Mouse (Mus musculus) stomach, embryonic 15.5 days (tissue): ENCODE measurements around the gene Exoc4. TPM values are rescaled to one million over a fixed set of nuclear protein-coding genes. Genes with fewer than 3 reads are reported as not detected.

Experiments
- ATAC-seq: fragments of 200-750 bp; cut with Nextera tagmentation; 2 replicates; pipeline ENCODE4 v1.8.0; 2017; ENCODE audit warnings: low read depth, moderate number of reproducible peaks, moderate TSS enrichment; ENCODE audit not compliant: insufficient read depth, low FRiP score
- H3K27ac ChIP-seq: fragments of 300-500 bp; sonication (generic); 2 replicates; pipeline ENCODE4 v1.5.1; 2015; ENCODE audit warnings: mild to moderate bottlenecking, inconsistent platforms
- H3K27me3 ChIP-seq: fragments of 300-500 bp; sonication (generic); replicated peaks from 2 replicates; pipeline ENCODE4 v1.6.1; 2015; ENCODE audit warnings: inconsistent platforms
- H3K36me3 ChIP-seq: fragments of 300-500 bp; sonication (generic); 2 replicates; pipeline ENCODE4 v1.6.1; 2015; ENCODE audit warnings: inconsistent platforms
- H3K4me1 ChIP-seq: fragments of 300-500 bp; sonication (generic); 2 replicates; pipeline ENCODE4 v1.6.1; 2015; ENCODE audit warnings: inconsistent platforms
- H3K4me2 ChIP-seq: fragments of 300-500 bp; sonication (generic); 2 replicates; pipeline ENCODE4 v1.6.1; 2015; ENCODE audit warnings: mild to moderate bottlenecking, inconsistent platforms
- H3K4me3 ChIP-seq: fragments of 300-500 bp; sonication (generic); replicated peaks from 2 replicates; pipeline ENCODE4 v1.5.1; 2015; ENCODE audit warnings: inconsistent platforms
- H3K9ac ChIP-seq: fragments of 300-500 bp; sonication (generic); 2 replicates; pipeline ENCODE4 v1.6.1; 2015; ENCODE audit warnings: inconsistent platforms
- H3K9me3 ChIP-seq: fragments of 300-500 bp; sonication (generic); 2 replicates; pipeline ENCODE4 v1.6.1; 2016; ENCODE audit warnings: inconsistent platforms
- WGBS: fragments of 180-500 bp; shearing (Covaris S2); methylation state at CpG from one replicate; pipeline ENCODE4 v1.1.7; 2015; 5-methylcytosine and 5-hydroxymethylcytosine counted together
- polyA plus RNA-seq: library from polyadenylated mRNA; unstranded; fragments of >200 nt; fragmentation: Nextera tagmentation; extraction: Ambion mirVana; gene quantifications from 2 replicates; pipeline ENCODE4 v1.2.1, GENCODE M21; 2015

The Exoc4 gene
- polyA plus RNA-seq, 1 experiment from 2014 or later: 31.4 TPM

GRCm38 (mm10) chr6:33431207-33431787 is 182.4 kb downstream of the Exoc4 start:
- Histone ChIP-seq H3K9ac (no peak overlapping the region), H3K27ac (no peak overlapping the region), H3K4me1 (no peaks in the 10 kb centered on the region), H3K27me3 (no peaks in the 10 kb centered on the region), H3K36me3 (no peaks in the 10 kb centered on the region), H3K9me3 (no peaks in the 10 kb centered on the region), H3K4me2 (no peak overlapping the region), H3K4me3 (no peak overlapping the region)
- WGBS: 54% methylated on average over 4 of the region's 4 CpGs
- ATAC-seq: no peak

- WGBS: 67% methylated on average over 1 of the region's 1 CpGs
- no peak for ATAC-seq
- Histone ChIP-seq H3K27ac (no peak overlapping the region), H3K4me1 (no peaks in the 10 kb centered on the region), H3K4me3 (no peak overlapping the region), H3K4me2 (no peak overlapping the region), H3K36me3 (no peaks in the 10 kb centered on the region), H3K9ac (no peak overlapping the region), H3K9me3 (no peaks in the 10 kb centered on the region), H3K27me3 (no peaks in the 10 kb centered on the region)
Measured at GRCm38 (mm10) chr6:33440508-33440907, 191.6 kb downstream of the Exoc4 start.

GRCm38 (mm10) chr6:33453810-33454209 is 204.9 kb downstream of the Exoc4 start:
- no peaks in the 10 kb centered on the region for H3K4me1 ChIP-seq
- ATAC-seq: no peak
- H3K27ac ChIP-seq: no peak overlapping the region
- no peak overlapping the region for H3K4me2 ChIP-seq
- H3K36me3 ChIP-seq: no peaks in the 10 kb centered on the region
- H3K9me3 ChIP-seq: no peaks in the 10 kb centered on the region
- H3K9ac ChIP-seq: no peak overlapping the region
- WGBS: 79% methylated on average over 2 of the region's 2 CpGs
- no peak overlapping the region for H3K4me3 ChIP-seq
- H3K27me3 ChIP-seq: no peaks in the 10 kb centered on the region

GRCm38 (mm10) chr6:33454354-33454753 is 205.5 kb downstream of the Exoc4 start:
- Histone ChIP-seq H3K4me3 (no peak overlapping the region), H3K36me3 (no peaks in the 10 kb centered on the region), H3K9ac (no peak overlapping the region), H3K27me3 (no peaks in the 10 kb centered on the region), H3K4me1 (no peaks in the 10 kb centered on the region), H3K27ac (no peak overlapping the region), H3K4me2 (no peak overlapping the region), H3K9me3 (no peaks in the 10 kb centered on the region)
- no peak for ATAC-seq
- WGBS: 47% methylated on average over 2 of the region's 2 CpGs

- Histone ChIP-seq H3K27me3 (no peaks in the 10 kb centered on the region), H3K9ac (no peak overlapping the region), H3K4me2 (no peak overlapping the region), H3K27ac (no peak overlapping the region), H3K36me3 (no peaks in the 10 kb centered on the region), H3K4me3 (no peak overlapping the region), H3K9me3 (no peaks in the 10 kb centered on the region), H3K4me1 (no peaks in the 10 kb centered on the region)
- no peak for ATAC-seq
- 91% methylated on average over 1 of the region's 1 CpGs for WGBS
Measured at GRCm38 (mm10) chr6:33455238-33455637, 206.4 kb downstream of the Exoc4 start.

- no peaks in the 10 kb centered on the region for H3K9me3 ChIP-seq
- H3K36me3 ChIP-seq: no peaks in the 10 kb centered on the region
- no peak for ATAC-seq
- H3K4me3 ChIP-seq: no peak overlapping the region
- H3K4me1 ChIP-seq: no peaks in the 10 kb centered on the region
- no peak overlapping the region for H3K27ac ChIP-seq
- no peaks in the 10 kb centered on the region for H3K27me3 ChIP-seq
- H3K9ac ChIP-seq: no peak overlapping the region
- 81% methylated on average over 3 of the region's 3 CpGs for WGBS
- no peak overlapping the region for H3K4me2 ChIP-seq
Measured at GRCm38 (mm10) chr6:33464862-33465261, 216.0 kb downstream of the Exoc4 start.

- ATAC-seq: no peak
- Histone ChIP-seq H3K9ac (no peak overlapping the region), H3K4me3 (no peak overlapping the region), H3K27ac (no peak overlapping the region), H3K4me2 (no peak overlapping the region), H3K36me3 (no peaks in the 10 kb centered on the region), H3K9me3 (no peaks in the 10 kb centered on the region), H3K4me1 (no peaks in the 10 kb centered on the region), H3K27me3 (no peaks in the 10 kb centered on the region)
- 84% methylated on average over 3 of the region's 3 CpGs for WGBS
Measured at GRCm38 (mm10) chr6:33465392-33465791, 216.5 kb downstream of the Exoc4 start.

- Histone ChIP-seq H3K27me3 (no peaks in the 10 kb centered on the region), H3K27ac (no peak overlapping the region), H3K4me3 (no peak overlapping the region), H3K4me1 (no peaks in the 10 kb centered on the region), H3K36me3 (no peaks in the 10 kb centered on the region), H3K9me3 (no peaks in the 10 kb centered on the region), H3K4me2 (no peak overlapping the region), H3K9ac (no peak overlapping the region)
- 84% methylated on average over 5 of the region's 5 CpGs for WGBS
- ATAC-seq: no peak
Measured at GRCm38 (mm10) chr6:33466168-33466839, 217.4 kb downstream of the Exoc4 start.

- H3K9ac ChIP-seq: no peak overlapping the region
- no peaks in the 10 kb centered on the region for H3K4me1 ChIP-seq
- no peaks in the 10 kb centered on the region for H3K27me3 ChIP-seq
- no peak overlapping the region for H3K4me3 ChIP-seq
- H3K4me2 ChIP-seq: no peak overlapping the region
- H3K9me3 ChIP-seq: no peaks in the 10 kb centered on the region
- no peaks in the 10 kb centered on the region for H3K36me3 ChIP-seq
- WGBS: 88% methylated on average over 5 of the region's 5 CpGs
- no peak overlapping the region for H3K27ac ChIP-seq
- ATAC-seq: no peak
Measured at GRCm38 (mm10) chr6:33468480-33468879, 219.6 kb downstream of the Exoc4 start.

- no peak for ATAC-seq
- Histone ChIP-seq H3K9me3 (no peaks in the 10 kb centered on the region), H3K9ac (no peak overlapping the region), H3K4me3 (no peak overlapping the region), H3K4me1 (no peaks in the 10 kb centered on the region), H3K27me3 (no peaks in the 10 kb centered on the region), H3K27ac (no peak overlapping the region), H3K4me2 (no peak overlapping the region), H3K36me3 (no peaks in the 10 kb centered on the region)
- 88% methylated on average over 2 of the region's 2 CpGs for WGBS
Measured at GRCm38 (mm10) chr6:33476134-33476533, 227.2 kb downstream of the Exoc4 start.

GRCm38 (mm10) chr6:33484568-33484967 is 235.7 kb downstream of the Exoc4 start:
- Histone ChIP-seq H3K27me3 (no peaks in the 10 kb centered on the region), H3K9me3 (no peaks in the 10 kb centered on the region), H3K4me3 (no peak overlapping the region), H3K9ac (no peak overlapping the region), H3K27ac (no peak overlapping the region), H3K4me2 (no peak overlapping the region), H3K4me1 (no peaks in the 10 kb centered on the region), H3K36me3 (no peaks in the 10 kb centered on the region)
- 82% methylated on average over 9 of the region's 9 CpGs for WGBS
- no peak for ATAC-seq

- Histone ChIP-seq H3K36me3 (no peaks in the 10 kb centered on the region), H3K27me3 (no peaks in the 10 kb centered on the region), H3K4me1 (no peaks in the 10 kb centered on the region), H3K27ac (no peak overlapping the region), H3K9me3 (no peaks in the 10 kb centered on the region), H3K4me2 (no peak overlapping the region), H3K4me3 (no peak overlapping the region), H3K9ac (no peak overlapping the region)
- ATAC-seq: no peak
- 92% methylated on average over 2 of the region's 2 CpGs for WGBS
Measured at GRCm38 (mm10) chr6:33489788-33490187, 240.9 kb downstream of the Exoc4 start.
